Mouse (Mus musculus) forebrain, embryonic 16.5 days (tissue): Measurements from ENCODE around the gene Lrrc59. TPM values are rescaled to one million over a fixed set of nuclear protein-coding genes. Genes with fewer than 3 reads are reported as not detected.

Experiments used
- ATAC-seq: fragments of 200-750 bp; cut with Nextera tagmentation; 2 replicates; pipeline ENCODE4 v1.8.0; 2017; ENCODE audit warnings: mild to moderate bottlenecking, moderate library complexity
- H3K27ac ChIP-seq: fragments of 300-500 bp; sonication (generic); 2 replicates; pipeline ENCODE4 v1.5.1; 2014; ENCODE audit warnings: low read length, control low read depth
- H3K27me3 ChIP-seq: fragments of 300-500 bp; sonication (generic); replicated peaks from 2 replicates; pipeline ENCODE4 v1.6.1; 2014; ENCODE audit warnings: low read length; ENCODE audit not compliant: control insufficient read depth, insufficient read depth
- H3K36me3 ChIP-seq: fragments of 300-500 bp; sonication (generic); 2 replicates; pipeline ENCODE4 v1.6.1; 2014; ENCODE audit not compliant: control insufficient read depth, insufficient read depth
- H3K4me1 ChIP-seq: fragments of 300-500 bp; sonication (generic); replicated peaks from 2 replicates; pipeline ENCODE4 v1.6.1; 2014; ENCODE audit warnings: low read length; ENCODE audit not compliant: control insufficient read depth, insufficient read depth
- H3K4me2 ChIP-seq: fragments of 300-500 bp; sonication (generic); 2 replicates; pipeline ENCODE4 v1.6.1; 2014; ENCODE audit warnings: mild to moderate bottlenecking, low read length, control low read depth
- H3K4me3 ChIP-seq: fragments of 300-500 bp; sonication (generic); replicated peaks from 2 replicates; pipeline ENCODE4 v1.5.1; 2014; ENCODE audit warnings: mild to moderate bottlenecking, low read length, control low read depth
- H3K9ac ChIP-seq: fragments of 300-500 bp; sonication (generic); replicated peaks from 2 replicates; pipeline ENCODE4 v1.6.1; 2014; ENCODE audit warnings: low read depth, low read length, control low read depth
- H3K9me3 ChIP-seq: fragments of 300-500 bp; sonication (generic); 2 replicates; pipeline ENCODE4 v1.6.1; 2016; ENCODE audit warnings: low read length; ENCODE audit not compliant: control insufficient read depth
- WGBS: fragments of 180-500 bp; shearing (Covaris S2); extraction: QIAGEN DNeasy Blood & Tissue Kit; methylation state at CpG from one replicate; pipeline ENCODE4 v1.1.7; 2014; 5-methylcytosine and 5-hydroxymethylcytosine counted together
- polyA plus RNA-seq: library from polyadenylated mRNA; unstranded; fragments of >200 nt; fragmentation: Nextera tagmentation; extraction: Ambion mirVana; gene quantifications from 2 replicates; pipeline ENCODE4 v1.2.1, GENCODE M21; 2015

Lrrc59 gene
- polyA plus RNA-seq, 1 experiment from 2014 or later, result 162 TPM

DNA sequence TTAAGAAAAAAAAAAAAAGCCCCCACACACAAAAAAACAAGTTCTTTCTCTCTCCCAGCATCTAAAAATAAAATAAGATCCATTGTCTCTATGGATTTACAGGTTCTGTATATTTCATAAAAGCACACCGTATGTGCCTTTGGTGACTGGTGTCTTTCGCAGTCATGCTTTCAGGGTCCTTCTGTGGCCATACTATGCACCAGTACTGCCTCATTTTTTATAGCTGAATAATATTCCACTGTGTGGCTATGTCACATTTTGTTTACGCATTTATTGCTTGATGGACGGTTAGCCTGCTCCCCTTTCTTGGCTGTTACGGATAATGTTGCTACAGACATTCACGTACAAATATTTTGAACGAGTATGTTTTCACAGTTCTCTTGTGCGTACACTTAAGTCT, 23.4 kb downstream of the Lrrc59 start:
- WGBS, result 51% methylated on average over 8 of the region's 8 CpGs
- Histone ChIP-seq H3K9me3 (no peaks in the 10 kb centered on the region), H3K27me3 (no peaks in the 10 kb centered on the region), H3K4me3 (peak overlapping the region; percentile 69), H3K27ac (no peak overlapping the region), H3K36me3 (no peaks in the 10 kb centered on the region), H3K4me2 (peak overlapping the region; percentile 85), H3K9ac (no peak overlapping the region), H3K4me1 (peaks cover 15% of the 10 kb centered on the region)
- no peak for ATAC-seq

DNA sequence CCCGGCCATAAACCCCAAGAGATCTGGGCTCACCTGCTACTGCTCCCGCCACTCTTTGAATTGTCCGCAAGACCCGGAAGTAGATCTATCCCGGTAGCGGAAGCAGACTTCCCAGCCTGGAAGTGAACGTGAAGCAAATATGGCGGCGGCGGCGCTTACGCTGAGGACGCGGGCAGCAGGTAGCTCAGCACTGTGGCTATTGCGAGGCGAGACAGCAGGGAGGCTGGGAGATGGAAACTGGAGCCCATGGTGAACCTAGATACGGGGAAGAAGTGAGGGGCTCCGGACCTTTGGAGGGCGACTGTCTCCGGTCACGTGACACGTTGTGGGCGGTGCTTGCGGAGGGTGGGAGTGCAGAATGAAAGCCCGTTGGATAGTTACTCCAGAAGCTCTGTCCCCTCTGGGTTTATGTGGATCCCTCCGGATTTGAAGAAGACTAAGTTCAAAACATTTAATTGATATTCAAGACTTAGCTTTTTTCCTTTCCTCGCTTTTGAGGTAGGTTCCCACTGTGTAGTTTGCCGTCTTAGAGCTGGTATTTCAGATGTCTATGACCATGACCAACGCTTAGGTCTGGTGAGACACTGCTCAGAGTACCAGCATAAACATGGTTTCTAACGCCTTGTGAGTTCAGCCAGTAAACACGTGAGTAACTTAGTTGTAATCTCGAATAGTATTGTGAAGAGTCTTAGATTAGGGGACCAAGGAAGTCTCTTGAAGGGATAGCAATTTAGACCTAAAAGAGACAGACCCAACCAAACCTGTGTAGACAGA, 24.3 kb downstream of the Lrrc59 start, which contains the start of the genes Mrpl27 and Eme1:
Gene Mrpl27 (plus strand): TSS at position 105 of the 774 bp plus-strand sequence.
Gene Eme1 (minus strand): TSS at position 302 of the 774 bp plus-strand sequence.
- under 1% methylated on average over 32 of the region's 32 CpGs for WGBS
- peak within 1 kb of the TSS; percentile 65 for H3K9ac ChIP-seq
- H3K4me1 ChIP-seq, result peaks cover 15% of the 10 kb centered on the region
- 0 out of 2 replicates have a peak, but pooled peaks cover 4% of the 10 kb centered on the region for H3K36me3 ChIP-seq
- peak within 1 kb of the TSS; percentile 91 for H3K27ac ChIP-seq
- H3K27me3 ChIP-seq, result no peaks in the 10 kb centered on the region
- H3K9me3 ChIP-seq, result no peaks in the 10 kb centered on the region
- peak; percentile 93 for ATAC-seq
- H3K4me3 ChIP-seq, result peak within 1 kb of the TSS; percentile 69
- H3K4me2 ChIP-seq, result peak within 1 kb of the TSS; percentile 85

DNA sequence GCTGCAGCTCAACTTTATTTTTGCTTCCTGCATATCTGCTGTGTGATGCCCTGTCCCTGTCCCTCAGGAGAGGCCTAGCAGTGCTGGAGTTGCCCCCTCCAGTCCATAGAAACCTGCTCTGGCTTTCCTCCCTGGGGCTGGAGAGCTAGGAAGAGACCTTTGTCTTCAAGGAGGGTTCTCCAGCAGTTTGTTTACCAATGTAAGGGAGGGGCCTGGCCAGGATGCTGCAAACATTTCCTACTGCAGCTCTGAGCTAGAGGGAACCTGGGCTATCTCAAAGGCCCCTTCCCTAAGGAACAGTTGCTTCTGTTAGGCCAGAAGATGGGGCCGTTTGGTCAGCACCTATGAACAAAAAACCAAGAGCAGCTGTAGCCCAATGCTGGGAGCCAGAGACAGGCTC, 31.8 kb downstream of the Lrrc59 start:
- 67% methylated on average over 1 of the region's 1 CpGs for WGBS
- Histone ChIP-seq H3K27ac (no peak overlapping the region), H3K9ac (no peak overlapping the region), H3K27me3 (no peaks in the 10 kb centered on the region), H3K4me3 (no peak overlapping the region), H3K4me2 (no peak overlapping the region), H3K4me1 (no peaks in the 10 kb centered on the region), H3K36me3 (peaks cover 20% of the 10 kb centered on the region; the same call in 1 of the 2 replicates), H3K9me3 (no peaks in the 10 kb centered on the region)
- no peak for ATAC-seq

DNA sequence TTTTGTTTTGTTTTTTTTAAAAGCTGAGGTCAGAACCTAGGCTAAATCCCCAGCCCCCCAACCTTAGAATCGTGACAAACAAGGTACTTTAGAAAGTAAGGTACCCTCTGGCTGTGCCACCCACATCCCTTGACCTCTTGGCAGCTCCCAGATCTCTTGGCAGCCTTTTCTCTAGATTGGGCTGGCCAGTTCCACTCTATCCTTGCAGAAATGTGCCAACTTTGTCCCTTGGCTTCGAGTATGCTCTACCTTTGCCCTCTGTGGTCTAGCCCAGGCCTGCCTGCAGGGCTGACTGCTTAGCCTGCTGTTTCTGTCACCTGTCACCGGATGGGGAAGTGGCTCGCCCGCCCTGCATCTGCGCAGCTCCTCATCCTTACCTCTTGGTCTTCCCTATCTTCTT, 35.7 kb downstream of the Lrrc59 start:
- H3K9me3 ChIP-seq, result no peaks in the 10 kb centered on the region
- no peaks in the 10 kb centered on the region for H3K27me3 ChIP-seq
- peaks cover 20% of the 10 kb centered on the region for H3K36me3 ChIP-seq
- H3K4me1 ChIP-seq, result no peaks in the 10 kb centered on the region
- H3K27ac ChIP-seq, result no peak overlapping the region
- no peak overlapping the region for H3K4me2 ChIP-seq
- ATAC-seq, result no peak
- 89% methylated on average over 6 of the region's 6 CpGs for WGBS
- H3K4me3 ChIP-seq, result no peak overlapping the region
- H3K9ac ChIP-seq, result no peak overlapping the region

DNA sequence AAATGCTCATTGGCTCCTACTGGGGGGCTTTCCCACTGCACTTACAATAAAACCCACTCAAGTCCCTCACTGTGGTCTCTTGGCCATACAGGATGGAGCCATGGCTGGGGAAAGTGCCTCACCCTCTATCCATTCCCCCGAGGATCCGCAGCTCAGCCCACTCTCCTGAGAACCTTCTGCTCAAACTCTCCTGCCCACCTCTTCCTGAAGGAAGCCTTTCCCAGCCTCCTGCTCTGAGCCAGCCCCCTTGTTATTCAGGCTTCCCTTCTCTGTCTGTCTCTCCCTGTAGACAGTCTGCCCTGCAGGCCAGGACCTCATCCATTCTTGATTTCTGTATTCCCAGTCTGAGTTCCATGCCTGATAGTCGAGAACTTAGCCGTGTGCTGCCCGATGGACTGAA, 45.4 kb downstream of the Lrrc59 start:
- H3K9ac ChIP-seq, result no peak overlapping the region
- peaks cover 20% of the 10 kb centered on the region for H3K4me1 ChIP-seq
- H3K36me3 ChIP-seq, result no peaks in the 10 kb centered on the region
- no peak for ATAC-seq
- no peaks in the 10 kb centered on the region for H3K9me3 ChIP-seq
- no peak overlapping the region for H3K4me3 ChIP-seq
- H3K4me2 ChIP-seq, result no peak overlapping the region
- H3K27me3 ChIP-seq, result no peaks in the 10 kb centered on the region
- WGBS, result 90% methylated on average over 5 of the region's 5 CpGs
- no peak overlapping the region for H3K27ac ChIP-seq

DNA sequence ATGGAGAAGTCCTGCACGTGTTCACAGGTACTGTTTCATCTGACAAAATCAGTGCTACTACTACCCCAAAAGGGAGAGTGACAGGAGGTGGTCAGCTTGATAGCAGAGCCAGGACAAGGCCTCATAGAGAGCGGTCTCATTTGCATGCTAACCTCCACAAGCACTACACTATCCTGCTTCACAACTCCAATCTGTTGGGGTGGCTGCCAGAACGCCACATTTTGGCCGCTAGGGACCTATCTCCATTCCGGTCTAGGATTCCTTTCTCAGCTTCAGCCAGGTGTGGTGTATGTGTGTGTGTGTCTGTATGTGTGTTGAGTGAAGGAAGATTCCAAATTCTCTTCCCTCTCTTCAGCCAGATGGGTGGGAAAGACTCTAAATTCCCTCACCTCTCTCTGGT, 45.9 kb downstream of the Lrrc59 start:
- no peak overlapping the region for H3K9ac ChIP-seq
- no peak overlapping the region for H3K4me2 ChIP-seq
- ATAC-seq, result no peak
- no peaks in the 10 kb centered on the region for H3K27me3 ChIP-seq
- peaks cover 20% of the 10 kb centered on the region for H3K4me1 ChIP-seq
- H3K36me3 ChIP-seq, result no peaks in the 10 kb centered on the region
- no peak overlapping the region for H3K27ac ChIP-seq
- 83% methylated on average over 5 of the region's 5 CpGs for WGBS
- no peak overlapping the region for H3K4me3 ChIP-seq
- no peaks in the 10 kb centered on the region for H3K9me3 ChIP-seq

DNA sequence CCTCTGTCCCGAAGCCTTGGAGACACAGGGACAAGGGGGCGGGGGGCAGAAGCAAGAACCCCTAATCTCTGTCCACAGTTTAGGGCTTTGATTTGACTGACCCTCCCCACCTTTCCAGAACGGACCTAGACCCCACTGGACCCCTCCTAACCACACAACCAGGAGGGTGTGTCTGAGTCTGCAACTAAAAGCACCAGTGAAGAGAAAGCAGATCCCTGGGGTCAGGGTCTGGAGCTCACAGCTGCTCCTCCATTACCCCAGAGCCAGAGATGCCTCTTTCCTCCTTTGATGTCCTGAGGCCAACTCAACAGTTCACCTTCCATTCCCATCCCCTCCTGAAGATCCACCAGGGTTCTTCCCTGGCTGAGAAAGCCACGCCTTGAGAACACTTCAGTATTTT, 46.7 kb downstream of the Lrrc59 start:
- peak overlapping the region; percentile 81 for H3K4me2 ChIP-seq
- no peaks in the 10 kb centered on the region for H3K9me3 ChIP-seq
- no peaks in the 10 kb centered on the region for H3K36me3 ChIP-seq
- H3K27me3 ChIP-seq, result no peaks in the 10 kb centered on the region
- peak overlapping the region; percentile 92 for H3K4me3 ChIP-seq
- ATAC-seq, result no peak
- H3K9ac ChIP-seq, result peak overlapping the region; percentile 96
- no peak overlapping the region for H3K27ac ChIP-seq
- H3K4me1 ChIP-seq, result peaks cover 20% of the 10 kb centered on the region
- WGBS, result 50% methylated on average over 4 of the region's 4 CpGs

DNA sequence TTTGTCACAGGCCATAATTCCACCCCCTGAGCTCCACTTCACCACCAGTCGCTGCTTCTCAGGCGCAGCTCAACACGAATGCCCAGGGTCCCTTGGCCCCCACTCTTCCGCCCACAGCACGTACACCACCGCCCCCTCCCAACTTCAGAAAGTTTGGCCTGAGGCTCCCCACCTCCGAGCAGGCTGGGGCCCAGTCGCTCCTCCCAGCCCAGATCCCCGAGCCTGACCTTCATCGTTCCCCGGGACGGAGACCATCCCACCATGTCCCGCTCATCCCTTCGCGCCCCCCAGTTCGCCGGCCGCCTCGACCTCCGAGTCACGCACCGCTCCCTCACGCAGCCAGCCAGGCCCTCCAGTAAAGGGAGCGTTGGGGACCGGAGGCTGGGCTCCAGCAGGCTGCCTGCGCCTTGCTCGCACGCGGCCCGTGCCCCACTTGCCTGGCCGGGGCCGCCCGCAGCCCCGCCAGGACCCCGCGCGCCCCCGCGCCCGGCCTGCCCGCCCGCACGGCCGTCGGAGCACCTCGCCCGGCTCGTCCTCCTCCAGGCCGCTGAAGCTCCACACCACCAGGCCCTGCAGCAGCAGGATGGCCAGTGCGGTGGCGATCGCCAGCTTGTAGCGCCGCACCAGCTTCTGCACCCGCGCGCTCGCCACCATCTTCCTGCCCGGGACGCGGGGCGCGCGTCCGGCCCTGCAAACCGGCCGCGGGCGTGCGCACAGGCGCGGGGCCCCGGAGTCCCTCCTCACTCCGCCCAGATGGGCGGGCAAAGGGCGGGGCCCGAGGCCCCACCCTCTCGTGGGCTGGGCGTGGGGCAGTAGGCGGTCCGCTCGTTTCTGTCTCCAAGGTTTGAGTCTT, 47.4 kb downstream of the Lrrc59 start, which contains the start of gene Xylt2:
Gene Xylt2 (minus strand): TSS at position 762 of the 853 bp plus-strand sequence.
- Histone ChIP-seq H3K4me3 (peak within 1 kb of the TSS; percentile 92), H3K27me3 (no peaks in the 10 kb centered on the region), H3K9me3 (no peaks in the 10 kb centered on the region), H3K4me1 (peaks cover 20% of the 10 kb centered on the region), H3K9ac (peak within 1 kb of the TSS; percentile 96), H3K36me3 (no peaks in the 10 kb centered on the region), H3K27ac (peak within 1 kb of the TSS; percentile 87), H3K4me2 (peak within 1 kb of the TSS; percentile 81)
- WGBS, result under 1% methylated on average over 80 of the region's 82 CpGs
- peak; percentile 97 for ATAC-seq

DNA sequence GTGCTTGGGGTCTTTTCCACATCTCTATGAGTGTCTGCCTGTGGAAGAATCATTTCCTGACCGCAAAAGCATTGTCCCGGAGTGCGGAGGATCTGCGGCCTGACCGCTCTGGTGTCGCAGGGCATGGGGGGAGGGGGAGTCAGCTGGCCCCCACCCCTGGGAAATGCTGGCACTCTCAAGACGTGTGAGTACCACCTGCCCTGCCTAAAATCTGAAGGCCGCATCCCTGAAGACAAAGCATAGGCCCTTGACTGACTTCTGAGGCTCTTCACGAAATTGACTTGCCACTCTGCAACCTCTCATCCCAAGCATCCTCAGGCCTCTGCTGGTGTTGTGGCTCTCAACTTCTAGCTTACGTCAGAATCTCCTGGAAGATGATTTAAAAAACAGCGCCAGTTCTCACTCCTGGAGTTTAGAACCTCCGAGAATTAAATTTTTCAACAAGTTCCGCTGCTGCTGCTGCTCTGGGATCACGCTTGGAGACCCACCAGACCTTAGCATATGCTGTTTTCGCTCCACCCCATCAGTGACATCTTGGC, 48.1 kb downstream of the Lrrc59 start:
- H3K27ac ChIP-seq, result 0 out of 2 replicates have a peak overlapping the region, but pooled peaks have one; percentile 30
- peaks cover 20% of the 10 kb centered on the region for H3K4me1 ChIP-seq
- H3K4me3 ChIP-seq, result peak overlapping the region; percentile 92
- no peak; the same call in 1 of the 2 replicates for ATAC-seq
- H3K27me3 ChIP-seq, result no peaks in the 10 kb centered on the region
- H3K4me2 ChIP-seq, result peak overlapping the region; percentile 81
- peak overlapping the region; percentile 96 for H3K9ac ChIP-seq
- WGBS, result 23% methylated on average over 15 of the region's 15 CpGs
- H3K9me3 ChIP-seq, result no peaks in the 10 kb centered on the region
- no peaks in the 10 kb centered on the region for H3K36me3 ChIP-seq
